Mouse (Mus musculus) urinary bladder, adult 2 months (tissue): Measurements from ENCODE around the gene Cdk19. TPM values are rescaled to one million over a fixed set of nuclear protein-coding genes. Genes with fewer than 3 reads are reported as not detected.

ENCODE experiments used
- DNase-seq: peaks from one replicate; pipeline ENCODE4 v3.0.0; 2022; ENCODE audit warnings: low spot score
- polyA plus RNA-seq: library from polyadenylated mRNA; depleted of rRNA; stranded (reverse); fragments of >200 nt; gene quantifications from 2 replicates; pipeline ENCODE4 v1.2.3, GENCODE M21; 2012

The Cdk19 gene
- polyA plus RNA-seq, 1 experiment, result 14.6 TPM

- peak; percentile 86 for DNase-seq
Observed at GRCm38 (mm10) chr10:40348566-40349536, 9.5 kb downstream of the Cdk19 start.

- no peak for DNase-seq
Observed at GRCm38 (mm10) chr10:40349631-40350177, 10.3 kb downstream of the Cdk19 start.

GRCm38 (mm10) chr10:40350245-40350932 lies 11.0 kb downstream of the Cdk19 start:
- DNase-seq, result no peak

DNA sequence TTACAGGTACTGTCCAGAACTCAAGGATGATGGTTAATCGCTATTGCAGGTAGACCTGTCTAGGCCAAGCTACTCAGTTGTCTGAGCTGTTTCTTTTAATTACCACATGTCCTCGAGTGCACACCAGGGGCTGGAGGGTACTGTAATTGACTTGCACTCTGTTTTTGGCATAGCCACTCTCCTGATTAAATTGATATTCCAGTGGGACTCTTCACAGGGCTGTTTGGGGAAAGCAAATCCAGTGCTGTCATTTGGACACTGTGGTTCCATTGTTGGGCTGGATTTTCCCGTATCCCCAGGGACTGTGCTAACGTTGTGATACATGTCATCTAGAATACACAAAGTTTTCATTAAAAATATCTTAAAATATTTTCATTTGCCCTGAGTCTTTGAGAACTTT lies 11.8 kb downstream of the Cdk19 start:
- no peak for DNase-seq

- DNase-seq, result no peak
Observed at GRCm38 (mm10) chr10:40354081-40354480, 14.7 kb downstream of the Cdk19 start.

DNA sequence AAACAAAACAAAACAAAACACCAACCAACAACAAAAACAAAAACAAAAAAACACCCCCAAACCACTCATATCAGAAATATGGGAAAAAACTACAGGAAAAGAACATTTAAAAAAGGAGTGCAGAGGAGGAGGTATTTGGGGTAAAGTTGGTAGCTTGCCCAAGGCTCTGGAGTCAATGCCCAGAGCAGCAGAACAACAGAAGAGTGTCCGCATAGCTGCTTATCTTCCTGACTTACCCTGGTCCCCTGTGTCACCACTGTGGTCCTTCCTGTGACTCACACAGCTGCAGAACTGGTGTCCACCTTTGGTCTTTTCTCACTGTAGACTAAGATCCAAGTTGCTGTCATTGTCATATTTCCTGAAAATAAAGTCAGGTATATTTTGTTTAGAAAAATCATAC lies 15.2 kb downstream of the Cdk19 start:
- no peak for DNase-seq

DNA sequence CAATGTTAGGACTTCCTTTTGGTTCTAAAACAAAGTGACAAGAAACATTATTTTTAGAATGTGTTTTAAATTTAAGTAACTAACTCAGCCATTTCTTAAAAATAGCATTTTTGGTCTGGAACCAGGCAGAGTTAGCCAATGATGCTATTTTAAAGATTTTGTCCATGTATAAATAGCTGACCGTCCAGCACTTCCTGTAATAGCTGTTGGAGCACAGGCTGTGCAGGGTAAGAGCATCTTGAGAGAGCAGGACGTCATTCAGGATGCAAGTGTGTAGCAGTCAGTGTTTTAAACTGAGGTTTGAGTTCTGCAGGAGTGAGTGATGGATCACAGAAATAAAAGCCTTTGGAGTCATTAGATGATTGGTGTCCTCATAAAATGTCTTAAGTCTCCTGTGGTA lies 18.8 kb downstream of the Cdk19 start:
- DNase-seq, result no peak

DNA sequence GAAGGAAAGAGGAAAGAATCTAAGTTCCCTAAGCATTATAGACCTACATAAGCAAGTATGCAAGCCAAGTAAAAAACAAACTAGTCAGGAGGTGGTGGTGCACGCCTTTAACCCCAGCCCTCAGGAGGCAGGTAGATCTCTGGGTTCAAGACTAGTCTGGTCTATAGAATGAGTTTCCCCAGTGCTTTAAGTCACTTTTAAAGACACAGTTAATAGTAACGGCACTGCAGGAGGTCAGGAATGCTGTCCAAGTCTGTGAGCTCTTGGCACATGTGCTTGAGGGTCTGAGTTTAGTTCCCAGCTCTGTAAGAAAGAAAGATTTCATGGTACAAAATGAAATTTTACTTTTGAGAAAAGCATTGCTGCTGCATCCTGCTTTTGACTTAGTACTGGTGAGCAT lies 19.8 kb downstream of the Cdk19 start:
- DNase-seq, result no peak

DNA sequence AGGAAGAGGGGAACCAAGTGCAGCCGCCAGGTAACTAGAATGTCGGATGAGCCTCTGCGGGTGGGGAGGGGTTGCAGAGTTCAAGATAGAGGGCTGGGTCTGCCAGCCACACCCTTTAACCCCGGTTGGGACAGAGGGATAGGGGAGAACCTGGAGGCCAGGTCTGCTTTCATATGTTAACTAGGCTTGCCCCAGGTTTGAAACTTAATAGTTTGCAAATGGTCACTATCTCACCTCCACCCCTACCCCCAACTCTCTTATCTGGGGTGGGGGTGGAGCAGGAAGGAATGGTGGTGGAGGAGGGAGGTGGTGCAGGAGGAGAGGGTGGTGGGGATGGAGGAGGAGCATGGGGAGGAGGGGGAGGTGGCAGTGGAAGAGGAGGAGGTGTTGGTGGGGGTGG lies 23.6 kb downstream of the Cdk19 start:
- no peak for DNase-seq

GRCm38 (mm10) chr10:40364642-40365361 lies 25.4 kb downstream of the Cdk19 start:
- no peak for DNase-seq

DNA sequence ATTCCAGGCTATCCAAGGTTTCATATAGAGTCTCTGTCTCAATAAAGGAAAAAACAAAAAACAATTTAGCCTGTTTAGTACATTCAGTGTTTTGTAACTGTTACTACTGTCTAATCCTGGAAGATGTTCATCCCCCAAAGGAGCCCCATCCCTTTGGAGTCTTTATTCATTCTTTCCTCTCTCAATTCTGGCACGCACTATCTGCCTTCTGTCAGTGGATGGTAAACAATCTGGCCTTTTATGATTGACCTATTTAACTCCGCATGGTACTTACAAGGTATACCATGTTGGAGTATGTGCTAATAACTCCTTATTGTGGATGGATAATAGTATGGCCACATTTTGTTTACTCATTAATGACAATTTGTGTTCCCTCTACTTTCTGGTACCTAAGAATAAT lies 26.6 kb downstream of the Cdk19 start:
- no peak for DNase-seq

DNA sequence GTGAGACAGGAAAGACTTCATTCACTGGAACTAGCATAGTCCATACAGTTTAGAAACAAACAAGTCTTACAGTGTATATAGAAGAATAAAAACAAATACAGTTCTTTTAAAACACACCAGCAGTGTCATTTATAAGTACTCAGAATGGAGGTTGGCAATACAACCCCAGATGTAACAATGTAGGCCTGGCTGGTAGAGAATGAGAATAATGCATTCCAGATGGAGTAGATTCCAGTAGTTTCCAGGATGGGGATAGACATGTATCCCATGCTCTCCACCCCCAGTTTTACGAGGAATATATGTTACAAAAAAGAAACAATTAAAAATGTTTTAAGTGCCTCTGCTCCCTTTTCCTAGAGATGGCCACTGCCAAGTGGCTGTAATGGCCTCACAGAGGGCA lies 29.2 kb downstream of the Cdk19 start:
- DNase-seq, result no peak

GRCm38 (mm10) chr10:40370156-40370555 lies 30.8 kb downstream of the Cdk19 start:
- no peak for DNase-seq

GRCm38 (mm10) chr10:40371184-40371913 lies 32.0 kb downstream of the Cdk19 start:
- no peak for DNase-seq

GRCm38 (mm10) chr10:40371914-40372675 lies 32.7 kb downstream of the Cdk19 start:
- DNase-seq, result no peak

- DNase-seq, result no peak
Observed at GRCm38 (mm10) chr10:40373749-40374148, 34.4 kb downstream of the Cdk19 start.

- DNase-seq, result no peak
Observed at GRCm38 (mm10) chr10:40374828-40375227, 35.5 kb downstream of the Cdk19 start.

DNA sequence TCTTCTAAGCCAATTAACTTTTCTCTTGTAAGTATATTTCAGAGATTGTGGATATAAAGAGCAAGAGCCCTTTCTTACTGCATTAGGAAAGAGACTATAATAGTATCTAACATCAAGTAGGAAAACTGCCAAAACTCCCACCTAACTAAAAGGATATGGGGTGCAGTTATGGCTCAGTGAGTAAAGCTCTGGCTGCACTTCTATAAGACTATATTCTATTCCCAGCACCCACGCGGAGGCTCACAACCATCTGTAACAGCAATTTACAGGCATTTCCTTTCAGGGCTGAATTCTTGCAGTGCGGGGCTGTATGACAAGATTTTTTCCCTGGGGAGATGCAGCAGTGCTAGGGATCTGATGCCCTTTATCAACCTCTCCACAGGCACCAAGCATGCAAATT lies 36.9 kb downstream of the Cdk19 start:
- no peak for DNase-seq

DNA sequence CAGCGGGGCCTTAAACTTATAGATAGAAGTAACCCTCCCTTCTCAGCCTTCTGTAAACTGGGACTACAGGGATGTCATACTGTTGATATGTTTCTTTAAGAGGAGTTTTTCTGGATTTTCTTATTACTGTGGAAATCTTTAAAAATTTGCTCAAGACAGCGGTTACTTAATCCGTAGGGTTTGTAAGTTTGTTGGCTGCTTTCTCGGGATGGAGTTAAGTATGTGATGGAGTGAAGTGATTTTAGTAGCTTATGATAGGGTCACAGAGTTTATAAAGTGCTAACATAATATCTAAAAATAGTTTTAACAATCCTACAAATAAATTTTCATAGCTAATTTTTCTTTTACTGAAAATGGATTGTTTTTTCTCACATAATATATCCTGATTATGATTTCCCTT lies 38.9 kb downstream of the Cdk19 start:
- no peak for DNase-seq

DNA sequence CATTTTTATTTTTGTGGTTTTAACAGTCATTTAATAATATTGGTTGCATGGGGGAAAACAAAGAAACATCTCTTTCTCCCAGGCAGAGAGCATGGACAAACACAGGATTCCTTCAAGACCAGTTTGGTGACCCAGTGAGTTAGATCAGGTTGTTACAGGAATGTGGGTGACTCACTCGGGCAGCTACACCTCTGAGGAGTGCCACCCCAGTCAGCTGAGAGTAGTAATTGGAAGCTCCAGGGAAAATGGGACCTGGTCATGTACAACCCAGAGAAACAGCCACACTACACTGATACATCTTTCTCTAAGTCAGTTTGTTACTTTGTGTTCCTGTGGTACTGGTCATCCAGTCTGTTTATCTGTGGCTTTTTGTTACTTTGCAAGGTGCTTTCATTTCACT lies 40.3 kb downstream of the Cdk19 start:
- DNase-seq, result no peak

DNA sequence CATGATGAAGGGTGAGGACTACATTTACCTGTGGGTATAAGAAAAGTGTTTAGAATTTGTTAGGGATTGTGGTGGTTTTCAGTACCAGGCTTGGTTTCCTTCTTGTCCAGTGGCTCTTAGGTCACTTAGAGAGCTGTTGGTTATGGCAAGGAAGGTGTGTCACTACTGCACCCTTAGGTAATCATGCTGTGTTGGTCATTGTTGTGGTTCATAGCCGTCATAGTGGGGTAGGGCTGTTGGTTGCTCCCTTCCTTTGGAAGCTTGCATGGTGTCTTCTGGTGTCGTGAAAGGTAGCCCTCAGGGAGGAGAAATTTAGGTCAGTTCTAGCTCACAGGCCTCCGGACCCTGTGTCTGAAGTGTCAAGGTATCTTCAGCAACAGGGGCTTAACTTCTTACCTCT lies 46.0 kb downstream of the Cdk19 start:
- DNase-seq, result no peak
